Comparison of ENCODE assay signal across 8 mouse cellular contexts in the genomic region with DNA sequence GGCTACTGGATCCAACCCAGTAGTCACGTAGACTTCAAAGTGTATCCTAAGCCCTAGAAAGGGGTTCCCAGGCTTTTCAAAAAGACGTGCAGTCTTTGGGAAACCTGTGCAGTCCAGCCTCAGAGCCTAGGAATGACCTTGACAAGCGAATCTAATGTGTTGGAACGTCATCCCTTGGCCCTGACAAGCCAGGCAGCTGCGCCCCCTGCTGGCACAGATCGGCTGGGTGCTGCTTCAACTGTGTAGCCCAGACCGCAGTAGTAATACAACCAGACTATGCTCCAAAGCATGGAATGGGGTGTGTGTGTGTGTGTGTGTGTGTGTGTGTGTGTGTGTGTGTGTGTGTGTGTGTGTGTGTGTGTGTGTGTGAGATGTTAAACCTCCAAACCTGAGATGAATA.
DNase-seq lines count a peak whose midpoint lies in the region; ATAC-seq and TF ChIP-seq lines count a peak whose summit lies in the region.

No protein-coding gene starts in this region.

- peak; percentile 63; the same call in 1 of the 2 replicates for ATAC-seq in cerebellum, adult (ENCODE audit: insufficient number of reproducible peaks, low FRiP score, low TSS enrichment)
- peak; percentile 80 for ATAC-seq in forebrain, embryonic 15.5 days (replicated peaks)
- ATAC-seq in liver, embryonic 16.5 days (ENCODE audit: low read depth), result peak; percentile 73

- no peak overlapping the region for H3K4me2 ChIP-seq in forebrain, embryonic 15.5 days (replicated peaks)
- peak overlapping the region; percentile 26 for H3K4me2 ChIP-seq in liver, embryonic 16.5 days (ENCODE audit: low read depth, low read length)

- no peaks in the 10 kb centered on the region for H3K36me3 ChIP-seq in forebrain, embryonic 15.5 days
- no peaks in the 10 kb centered on the region for H3K36me3 ChIP-seq in liver, embryonic 16.5 days (ENCODE audit: control insufficient read depth, insufficient read depth)
- H3K36me3 ChIP-seq in thymus, adult 2 months (ENCODE audit: control insufficient read depth, insufficient read depth, low read length), result no peaks in the 10 kb centered on the region

- no peak overlapping the region for H3K4me3 ChIP-seq in forebrain, embryonic 15.5 days
- H3K4me3 ChIP-seq in liver, embryonic 16.5 days (ENCODE audit: low read depth, low read length), result no peak overlapping the region
- no peak overlapping the region for H3K4me3 ChIP-seq in olfactory bulb, adult 2 months (ENCODE audit: insufficient read depth, low read depth, low read length)
- no peak overlapping the region for H3K4me3 ChIP-seq in thymus, adult 2 months (ENCODE audit: control insufficient read depth, insufficient read depth, low read length)

- DNase-seq in ES-CJ7 (ENCODE audit: low read depth, low spot score), result peak; percentile 79
- peak; percentile 85 to 90 for DNase-seq in heart, postnatal 10 days
- peak; percentile 95 to 96 for DNase-seq in kidney, postnatal 4 days
- DNase-seq in thymus, adult 2 months, result peak; percentile 68

- 14% methylated on average over 7 of the region's 7 CpGs for WGBS in forebrain, embryonic 15.5 days
- WGBS in liver, embryonic 16.5 days (ENCODE audit: insufficient replicate concordance), result 10% methylated on average over 7 of the region's 7 CpGs
- 23% methylated on average over 7 of the region's 7 CpGs for WGBS in olfactory bulb, adult 2 months
- 26% methylated on average over 7 of the region's 7 CpGs for WGBS in thymus, adult 2 months

- peak; percentile 40; the same call in 1 of the 2 replicates for TF ChIP-seq CTCF in olfactory bulb, adult 2 months (IDR thresholded peaks at IDR 0.05; ENCODE audit: insufficient read depth, low read depth, low read length)
- peak; percentile 85 for TF ChIP-seq CTCF in thymus, adult 2 months (IDR thresholded peaks at IDR 0.05; ENCODE audit: borderline replicate concordance, control insufficient read depth, extremely low read depth, insufficient read depth, low read length, poor library complexity)

- H3K27me3 ChIP-seq in forebrain, embryonic 15.5 days, result peaks cover 17% of the 10 kb centered on the region
- peaks cover 4% of the 10 kb centered on the region for H3K27me3 ChIP-seq in liver, embryonic 16.5 days (ENCODE audit: control insufficient read depth, insufficient read depth, low read depth, low read length)
- H3K27me3 ChIP-seq in thymus, adult 2 months (ENCODE audit: control insufficient read depth, insufficient read depth, low read length), result no peaks in the 10 kb centered on the region; the same call in 1 of the 2 replicates

- intact Hi-C loops in heart, postnatal 10 days (cut with DNase I), result loop anchor here (1.0 to 2.0 kb wide), 2 partner anchors 97 to 171 kb away; no protein-coding TSS in a partner anchor

- no peak overlapping the region for H3K9ac ChIP-seq in forebrain, embryonic 15.5 days (replicated peaks)
- H3K9ac ChIP-seq in liver, embryonic 16.5 days (ENCODE audit: low read depth, low read length), result no peak overlapping the region

- H3K9me3 ChIP-seq in forebrain, embryonic 15.5 days, result no peaks in the 10 kb centered on the region
- H3K9me3 ChIP-seq in liver, embryonic 16.5 days (replicated peaks; ENCODE audit: control insufficient read depth, low read length), result no peaks in the 10 kb centered on the region

- peaks cover 24% of the 10 kb centered on the region for H3K4me1 ChIP-seq in forebrain, embryonic 15.5 days
- H3K4me1 ChIP-seq in liver, embryonic 16.5 days (ENCODE audit: control insufficient read depth, low read depth, low read length), result peaks cover 20% of the 10 kb centered on the region
- H3K4me1 ChIP-seq in olfactory bulb, adult 2 months (ENCODE audit: control insufficient read depth, insufficient read depth, low read length), result peaks cover 9% of the 10 kb centered on the region; the same call in 1 of the 2 replicates
- no peaks in the 10 kb centered on the region for H3K4me1 ChIP-seq in thymus, adult 2 months (replicated peaks; ENCODE audit: control insufficient read depth, insufficient read depth, low read length)

- peak overlapping the region; percentile 62 for H3K27ac ChIP-seq in forebrain, embryonic 15.5 days (replicated peaks)
- H3K27ac ChIP-seq in liver, embryonic 16.5 days (ENCODE audit: low read length), result no peak overlapping the region
- no peak overlapping the region for H3K27ac ChIP-seq in olfactory bulb, adult 2 months (ENCODE audit: insufficient read depth, low read depth, low read length)
- no peak overlapping the region for H3K27ac ChIP-seq in thymus, adult 2 months (ENCODE audit: control insufficient read depth, insufficient read depth, low read length)

- no peak for TF ChIP-seq POLR2A in olfactory bulb, adult 2 months (IDR thresholded peaks at IDR 0.05; ENCODE audit: insufficient read depth, low read depth, low read length)
- no peak for TF ChIP-seq POLR2A in thymus, adult 2 months (IDR thresholded peaks at IDR 0.05; ENCODE audit: control insufficient read depth, extremely low read depth, insufficient read depth, low read length, poor library complexity)
